Mouse (Mus musculus): Measurements from ENCODE around the gene Wdr91. TPM values are rescaled to one million over a fixed set of nuclear protein-coding genes. Genes with fewer than 3 reads are reported as not detected.

Wdr91 gene
- polyA plus RNA-seq, 1 experiment from 2014 or later: 14.8 TPM

GRCm38 (mm10) chr6:34921941-34922340 is 11.3 kb upstream of the Wdr91 start:
- H3K4me2 ChIP-seq (ENCODE audit: low read length): no peak overlapping the region
- H3K27me3 ChIP-seq (replicated peaks; ENCODE audit: control insufficient read depth, insufficient read depth, low read length): no peaks in the 10 kb centered on the region
- no peak for ATAC-seq
- H3K9me3 ChIP-seq (ENCODE audit: control insufficient read depth, low read length): no peaks in the 10 kb centered on the region
- no peaks in the 10 kb centered on the region for H3K4me1 ChIP-seq (ENCODE audit: control insufficient read depth, insufficient read depth, low read depth, low read length)
- WGBS: 53% methylated on average over 14 of the region's 14 CpGs
- no peak overlapping the region for H3K4me3 ChIP-seq (ENCODE audit: low read length)
- no peaks in the 10 kb centered on the region for H3K36me3 ChIP-seq (ENCODE audit: control insufficient read depth, insufficient read depth, low read length)
- H3K27ac ChIP-seq (ENCODE audit: low read depth, low read length): no peak overlapping the region
- no peak overlapping the region for H3K9ac ChIP-seq (ENCODE audit: low read depth, low read length)

GRCm38 (mm10) chr6:34920631-34921030 is 10.0 kb upstream of the Wdr91 start:
- H3K27ac ChIP-seq (ENCODE audit: low read depth, low read length): no peak overlapping the region
- ATAC-seq: no peak
- no peak overlapping the region for H3K4me2 ChIP-seq (ENCODE audit: low read length)
- H3K27me3 ChIP-seq (replicated peaks; ENCODE audit: control insufficient read depth, insufficient read depth, low read length): no peaks in the 10 kb centered on the region
- WGBS: 97% methylated on average over 12 of the region's 12 CpGs
- no peaks in the 10 kb centered on the region for H3K4me1 ChIP-seq (ENCODE audit: control insufficient read depth, insufficient read depth, low read depth, low read length)
- H3K36me3 ChIP-seq (ENCODE audit: control insufficient read depth, insufficient read depth, low read length): no peaks in the 10 kb centered on the region
- H3K4me3 ChIP-seq (ENCODE audit: low read length): no peak overlapping the region
- no peak overlapping the region for H3K9ac ChIP-seq (ENCODE audit: low read depth, low read length)
- H3K9me3 ChIP-seq (ENCODE audit: control insufficient read depth, low read length): no peaks in the 10 kb centered on the region

GRCm38 (mm10) chr6:34919956-34920355 is 9.3 kb upstream of the Wdr91 start, which contains the start of gene Stra8:
Stra8 (plus strand) TSS chr6:34920163.
- no peaks in the 10 kb centered on the region for H3K9me3 ChIP-seq (ENCODE audit: control insufficient read depth, low read length)
- H3K9ac ChIP-seq (ENCODE audit: low read depth, low read length): no peak within 1 kb of the TSS
- 58% methylated on average over 10 of the region's 10 CpGs for WGBS
- no peak within 1 kb of the TSS for H3K4me2 ChIP-seq (ENCODE audit: low read length)
- no peaks in the 10 kb centered on the region for H3K36me3 ChIP-seq (ENCODE audit: control insufficient read depth, insufficient read depth, low read length)
- no peak for ATAC-seq
- H3K4me1 ChIP-seq (ENCODE audit: control insufficient read depth, insufficient read depth, low read depth, low read length): no peaks in the 10 kb centered on the region
- no peaks in the 10 kb centered on the region for H3K27me3 ChIP-seq (replicated peaks; ENCODE audit: control insufficient read depth, insufficient read depth, low read length)
- no peak within 1 kb of the TSS for H3K27ac ChIP-seq (ENCODE audit: low read depth, low read length)
- H3K4me3 ChIP-seq (ENCODE audit: low read length): no peak within 1 kb of the TSS

GRCm38 (mm10) chr6:34919146-34919545 is 8.5 kb upstream of the Wdr91 start:
- no peaks in the 10 kb centered on the region for H3K4me1 ChIP-seq (ENCODE audit: control insufficient read depth, insufficient read depth, low read depth, low read length)
- no peak overlapping the region for H3K4me3 ChIP-seq (ENCODE audit: low read length)
- 90% methylated on average over 7 of the region's 7 CpGs for WGBS
- H3K9ac ChIP-seq (ENCODE audit: low read depth, low read length): no peak overlapping the region
- H3K27ac ChIP-seq (ENCODE audit: low read depth, low read length): no peak overlapping the region
- no peak overlapping the region for H3K4me2 ChIP-seq (ENCODE audit: low read length)
- H3K9me3 ChIP-seq (ENCODE audit: control insufficient read depth, low read length): no peaks in the 10 kb centered on the region
- no peaks in the 10 kb centered on the region for H3K27me3 ChIP-seq (replicated peaks; ENCODE audit: control insufficient read depth, insufficient read depth, low read length)
- no peak for ATAC-seq
- H3K36me3 ChIP-seq (ENCODE audit: control insufficient read depth, insufficient read depth, low read length): no peaks in the 10 kb centered on the region

GRCm38 (mm10) chr6:34914462-34914861 is 3.8 kb upstream of the Wdr91 start:
- no peak overlapping the region for H3K4me3 ChIP-seq (ENCODE audit: low read length)
- no peaks in the 10 kb centered on the region for H3K27me3 ChIP-seq (replicated peaks; ENCODE audit: control insufficient read depth, insufficient read depth, low read length)
- no peak overlapping the region for H3K9ac ChIP-seq (ENCODE audit: low read depth, low read length)
- H3K27ac ChIP-seq (ENCODE audit: low read depth, low read length): no peak overlapping the region
- no peaks in the 10 kb centered on the region for H3K9me3 ChIP-seq (ENCODE audit: control insufficient read depth, low read length)
- ATAC-seq: no peak
- H3K4me1 ChIP-seq (ENCODE audit: control insufficient read depth, insufficient read depth, low read depth, low read length): peaks cover 5% of the 10 kb centered on the region
- 86% methylated on average over 3 of the region's 3 CpGs for WGBS
- no peaks in the 10 kb centered on the region for H3K36me3 ChIP-seq (ENCODE audit: control insufficient read depth, insufficient read depth, low read length)
- no peak overlapping the region for H3K4me2 ChIP-seq (ENCODE audit: low read length)

GRCm38 (mm10) chr6:34913341-34914040 is 2.8 kb upstream of the Wdr91 start:
- no peaks in the 10 kb centered on the region for H3K27me3 ChIP-seq (replicated peaks; ENCODE audit: control insufficient read depth, insufficient read depth, low read length)
- WGBS: 90% methylated on average over 13 of the region's 13 CpGs
- no peak overlapping the region for H3K4me3 ChIP-seq (ENCODE audit: low read length)
- no peak overlapping the region for H3K9ac ChIP-seq (ENCODE audit: low read depth, low read length)
- no peaks in the 10 kb centered on the region for H3K36me3 ChIP-seq (ENCODE audit: control insufficient read depth, insufficient read depth, low read length)
- no peak overlapping the region for H3K4me2 ChIP-seq (ENCODE audit: low read length)
- H3K27ac ChIP-seq (ENCODE audit: low read depth, low read length): no peak overlapping the region
- H3K9me3 ChIP-seq (ENCODE audit: control insufficient read depth, low read length): no peaks in the 10 kb centered on the region
- ATAC-seq: no peak
- peaks cover 10% of the 10 kb centered on the region for H3K4me1 ChIP-seq (ENCODE audit: control insufficient read depth, insufficient read depth, low read depth, low read length)

- Histone ChIP-seq H3K4me3 (ENCODE audit: low read length) (peak overlapping the region; percentile 73), H3K27me3 (replicated peaks; ENCODE audit: control insufficient read depth, insufficient read depth, low read length) (no peaks in the 10 kb centered on the region), H3K27ac (ENCODE audit: low read depth, low read length) (peak overlapping the region; percentile 75), H3K9me3 (ENCODE audit: control insufficient read depth, low read length) (no peaks in the 10 kb centered on the region), H3K9ac (ENCODE audit: low read depth, low read length) (peak overlapping the region; percentile 63), H3K4me2 (ENCODE audit: low read length) (peak overlapping the region; percentile 91), H3K36me3 (ENCODE audit: control insufficient read depth, insufficient read depth, low read length) (peaks cover 5% of the 10 kb centered on the region; the same call in 1 of the 2 replicates), H3K4me1 (ENCODE audit: control insufficient read depth, insufficient read depth, low read depth, low read length) (peaks cover 10% of the 10 kb centered on the region)
- 39% methylated on average over 8 of the region's 8 CpGs for WGBS
- ATAC-seq: no peak
These were observed 888 bp downstream of the Wdr91 start for GRCm38 (mm10) chr6:34909631-34910345.

- Histone ChIP-seq H3K9ac (ENCODE audit: low read depth, low read length) (no peak overlapping the region), H3K36me3 (ENCODE audit: control insufficient read depth, insufficient read depth, low read length) (peaks cover 14% of the 10 kb centered on the region; the same call in 1 of the 2 replicates), H3K4me3 (ENCODE audit: low read length) (no peak overlapping the region), H3K4me1 (ENCODE audit: control insufficient read depth, insufficient read depth, low read depth, low read length) (peaks cover 10% of the 10 kb centered on the region), H3K27me3 (replicated peaks; ENCODE audit: control insufficient read depth, insufficient read depth, low read length) (no peaks in the 10 kb centered on the region), H3K27ac (ENCODE audit: low read depth, low read length) (no peak overlapping the region), H3K9me3 (ENCODE audit: control insufficient read depth, low read length) (no peaks in the 10 kb centered on the region), H3K4me2 (ENCODE audit: low read length) (no peak overlapping the region)
- 87% methylated on average over 18 of the region's 18 CpGs for WGBS
- ATAC-seq: no peak
These were observed 2.9 kb downstream of the Wdr91 start for GRCm38 (mm10) chr6:34907696-34908260.

GRCm38 (mm10) chr6:34907121-34907614 is 3.5 kb downstream of the Wdr91 start:
- no peak overlapping the region for H3K9ac ChIP-seq (ENCODE audit: low read depth, low read length)
- ATAC-seq: no peak
- no peaks in the 10 kb centered on the region for H3K9me3 ChIP-seq (ENCODE audit: control insufficient read depth, low read length)
- no peak overlapping the region for H3K4me3 ChIP-seq (ENCODE audit: low read length)
- peaks cover 10% of the 10 kb centered on the region for H3K4me1 ChIP-seq (ENCODE audit: control insufficient read depth, insufficient read depth, low read depth, low read length)
- H3K36me3 ChIP-seq (ENCODE audit: control insufficient read depth, insufficient read depth, low read length): peaks cover 17% of the 10 kb centered on the region; the same call in 1 of the 2 replicates
- no peaks in the 10 kb centered on the region for H3K27me3 ChIP-seq (replicated peaks; ENCODE audit: control insufficient read depth, insufficient read depth, low read length)
- no peak overlapping the region for H3K4me2 ChIP-seq (ENCODE audit: low read length)
- WGBS: 46% methylated on average over 2 of the region's 2 CpGs
- no peak overlapping the region for H3K27ac ChIP-seq (ENCODE audit: low read depth, low read length)
